Mouse (Mus musculus) monocyte, adult 59 days (primary cell): ENCODE results near the gene Traip. TPM values are rescaled to one million over a fixed set of nuclear protein-coding genes. Genes with fewer than 3 reads are reported as not detected.

Experiments
- total RNA-seq, 2 experiments: library from RNA; stranded (reverse); gene quantifications; one replicate each; pipeline ENCODE4 v1.2.4; 2023

The Traip gene
- total RNA-seq = 1 to 10 TPM in 1 of 2 experiments, under 1 TPM in 1; 0.81 to 2.0 TPM

DNA sequence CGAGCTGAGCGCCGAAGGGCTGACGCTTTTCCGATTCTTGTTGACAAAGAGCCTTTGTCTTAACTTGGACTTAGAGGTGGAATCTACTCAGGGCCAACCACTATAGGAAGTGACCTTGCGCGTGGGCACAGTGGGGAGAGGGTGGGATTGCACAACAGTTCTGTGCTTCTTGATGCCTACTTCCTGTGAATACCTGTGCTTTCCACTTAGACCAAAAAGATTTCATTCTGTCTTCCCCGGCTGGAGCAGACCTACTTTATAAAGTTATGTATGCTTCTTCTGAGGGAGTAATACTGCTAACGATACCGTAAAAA is at the start of gene Traip:
Traip (plus strand) TSS at position 215 of the 314 bp plus-strand sequence.

DNA sequence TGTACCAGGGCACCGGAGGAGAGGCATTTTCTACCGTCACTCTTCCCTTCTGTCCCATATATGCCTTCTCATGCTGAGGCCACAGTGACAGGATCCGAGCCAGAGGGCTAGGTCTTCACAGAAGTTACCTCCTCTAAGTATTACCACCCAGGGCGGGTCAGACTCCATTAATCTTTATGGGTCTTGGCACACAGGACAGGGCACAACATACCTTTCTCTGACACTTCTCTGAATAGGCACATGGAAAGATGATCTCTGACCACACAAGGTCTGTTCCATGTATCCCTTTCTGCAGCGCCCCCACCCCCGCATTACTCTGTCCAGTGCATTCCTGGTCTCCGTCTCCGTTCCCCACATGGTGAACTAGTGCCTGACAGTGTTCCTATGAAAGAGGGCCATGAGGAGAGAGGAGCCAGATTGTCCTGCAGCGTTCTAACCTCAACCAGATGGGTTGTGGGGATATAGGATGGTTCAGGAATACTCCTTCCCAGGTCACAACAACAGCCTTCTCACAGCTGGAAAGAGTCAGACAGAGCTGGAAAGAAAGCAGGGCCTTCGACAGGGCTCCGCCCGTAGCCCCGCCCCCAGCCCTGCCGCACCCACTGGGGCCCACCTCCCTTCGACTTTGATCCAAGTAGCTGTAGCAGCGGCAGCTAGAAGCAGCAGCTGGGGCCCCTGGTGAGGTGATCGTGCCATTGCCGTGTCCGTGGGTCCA is 43.5 kb upstream of the Traip start, which contains the start of gene Mst1r:
Mst1r (plus strand) TSS at position 622 of the 715 bp plus-strand sequence.

DNA sequence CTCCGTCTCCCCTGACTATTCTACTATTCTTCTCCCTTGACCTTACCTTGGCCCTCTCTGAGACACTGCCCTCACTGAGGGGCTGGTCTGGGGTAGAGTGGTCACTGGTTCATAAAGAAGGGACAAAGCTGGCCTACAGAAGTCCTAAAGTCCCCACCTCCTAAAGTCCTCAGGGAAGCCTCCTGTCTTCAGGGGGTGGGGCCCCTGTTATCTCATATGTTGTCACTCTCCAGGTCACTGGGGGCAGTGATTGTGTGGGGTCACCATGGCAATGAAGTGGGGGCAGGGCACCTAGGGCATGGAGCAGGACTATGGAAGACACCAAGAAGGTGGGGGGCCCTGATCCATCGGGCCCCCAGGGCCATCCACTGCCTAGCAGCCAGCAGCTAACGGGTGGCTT is 21.8 kb upstream of the Traip start, which contains the start of gene Actl11:
Actl11 (plus strand) TSS at position 301 of the 400 bp plus-strand sequence.

DNA sequence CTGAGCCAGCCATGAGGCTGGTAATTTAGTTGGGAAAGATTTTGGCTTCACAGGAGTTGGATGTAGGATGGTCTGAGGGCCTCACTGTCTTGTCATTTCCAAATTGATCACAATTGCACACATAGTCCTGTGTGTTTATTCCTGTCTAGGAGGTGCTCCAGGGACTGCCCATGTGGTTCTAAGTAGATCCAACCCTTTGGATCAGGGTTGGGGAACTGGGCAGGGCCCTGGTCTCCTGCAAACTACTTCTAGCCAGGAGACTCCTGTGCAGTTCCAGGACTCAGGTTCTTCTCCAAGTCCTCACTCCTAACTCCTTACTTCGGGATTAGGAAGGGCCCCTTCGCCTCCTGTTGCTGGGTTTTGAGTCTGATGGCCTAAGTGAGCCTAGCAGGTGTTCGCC is 14.6 kb upstream of the Traip start, which contains the start of gene Camkv:
Camkv (plus strand) TSS at position 301 of the 400 bp plus-strand sequence.

DNA sequence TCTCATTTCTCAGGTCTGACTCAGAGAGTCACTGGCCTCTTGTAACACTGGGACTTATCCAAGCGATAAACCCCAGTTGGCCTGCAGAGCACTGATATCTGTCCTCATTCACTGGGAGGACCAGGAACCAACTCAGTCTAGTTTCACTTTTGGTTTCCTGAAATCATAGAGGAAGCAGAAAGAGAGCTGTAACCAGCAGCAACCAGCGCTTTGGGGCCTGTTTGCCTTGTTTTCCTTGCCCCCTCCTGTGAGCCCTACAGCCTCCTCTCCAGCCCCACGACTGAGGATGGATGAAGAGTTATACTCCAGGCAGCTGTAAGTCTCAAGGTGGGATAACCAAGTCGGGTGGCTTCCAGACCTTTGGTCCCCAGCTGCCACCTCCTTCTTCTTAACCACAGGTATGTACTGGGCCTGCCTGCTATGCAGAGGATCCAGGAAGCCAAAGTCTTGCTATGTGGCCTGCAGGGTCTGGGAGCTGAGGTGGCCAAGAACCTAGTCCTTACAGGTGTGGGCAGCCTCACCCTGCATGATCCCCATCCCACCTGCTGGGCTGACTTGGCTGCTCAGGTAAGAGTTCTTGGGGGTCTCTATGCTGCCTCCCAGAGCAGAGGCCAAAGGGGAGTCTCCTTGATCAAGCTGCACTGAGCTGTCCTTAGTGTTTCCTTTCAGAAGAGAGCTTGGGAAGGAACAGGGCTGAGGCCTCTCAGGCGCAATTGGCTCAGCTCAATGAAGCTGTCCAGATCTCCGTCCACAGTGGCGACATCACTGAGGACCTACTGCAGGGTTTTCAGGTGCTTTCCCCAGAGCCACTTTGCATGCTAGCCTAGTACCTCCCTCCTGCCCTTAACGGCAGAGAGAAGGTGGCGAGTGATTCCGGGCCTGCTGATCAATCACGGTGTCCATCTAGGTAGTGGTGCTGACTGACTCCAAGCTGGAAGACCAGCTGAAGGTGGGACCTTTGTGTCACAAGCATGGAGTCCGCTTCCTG is 25.8 kb downstream of the Traip start, which contains the start of gene Uba7:
Uba7 (plus strand) TSS at position 107 of the 988 bp plus-strand sequence.

DNA sequence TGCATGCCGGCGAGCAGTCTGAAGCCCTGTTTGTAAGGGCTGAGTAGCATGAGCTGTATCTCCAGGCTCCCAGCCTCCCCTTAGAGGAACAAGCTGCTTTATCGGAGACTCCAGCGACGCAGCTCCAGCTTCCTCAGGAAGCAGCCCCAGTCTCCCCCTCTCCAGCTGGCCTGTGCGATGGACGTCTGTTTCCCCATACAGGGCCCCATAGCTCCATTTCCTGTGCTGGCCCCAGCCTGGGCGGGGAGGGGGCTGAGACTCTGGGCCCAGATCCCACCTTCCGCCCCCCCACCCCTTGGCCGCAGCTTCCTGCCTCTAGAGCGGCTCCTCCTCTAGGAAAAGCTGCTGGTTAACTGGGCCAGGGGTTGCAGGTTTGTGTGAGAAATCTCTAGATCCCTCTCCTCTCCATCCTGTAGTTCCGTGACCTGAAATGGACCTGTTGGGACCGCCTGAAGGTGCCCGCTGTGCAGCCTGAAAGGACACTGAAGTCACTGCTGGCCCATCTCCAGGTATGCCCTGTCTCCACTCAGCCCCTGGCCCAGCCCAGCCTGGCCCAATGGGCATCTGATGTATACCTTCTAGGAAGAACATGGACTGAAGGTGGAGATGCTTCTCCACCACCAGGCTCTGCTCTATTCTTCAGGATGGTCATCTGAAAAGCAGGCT is 32.9 kb downstream of the Traip start, which contains the start of gene Gm20661:
Gm20661 (plus strand) TSS at position 378 of the 666 bp plus-strand sequence.

DNA sequence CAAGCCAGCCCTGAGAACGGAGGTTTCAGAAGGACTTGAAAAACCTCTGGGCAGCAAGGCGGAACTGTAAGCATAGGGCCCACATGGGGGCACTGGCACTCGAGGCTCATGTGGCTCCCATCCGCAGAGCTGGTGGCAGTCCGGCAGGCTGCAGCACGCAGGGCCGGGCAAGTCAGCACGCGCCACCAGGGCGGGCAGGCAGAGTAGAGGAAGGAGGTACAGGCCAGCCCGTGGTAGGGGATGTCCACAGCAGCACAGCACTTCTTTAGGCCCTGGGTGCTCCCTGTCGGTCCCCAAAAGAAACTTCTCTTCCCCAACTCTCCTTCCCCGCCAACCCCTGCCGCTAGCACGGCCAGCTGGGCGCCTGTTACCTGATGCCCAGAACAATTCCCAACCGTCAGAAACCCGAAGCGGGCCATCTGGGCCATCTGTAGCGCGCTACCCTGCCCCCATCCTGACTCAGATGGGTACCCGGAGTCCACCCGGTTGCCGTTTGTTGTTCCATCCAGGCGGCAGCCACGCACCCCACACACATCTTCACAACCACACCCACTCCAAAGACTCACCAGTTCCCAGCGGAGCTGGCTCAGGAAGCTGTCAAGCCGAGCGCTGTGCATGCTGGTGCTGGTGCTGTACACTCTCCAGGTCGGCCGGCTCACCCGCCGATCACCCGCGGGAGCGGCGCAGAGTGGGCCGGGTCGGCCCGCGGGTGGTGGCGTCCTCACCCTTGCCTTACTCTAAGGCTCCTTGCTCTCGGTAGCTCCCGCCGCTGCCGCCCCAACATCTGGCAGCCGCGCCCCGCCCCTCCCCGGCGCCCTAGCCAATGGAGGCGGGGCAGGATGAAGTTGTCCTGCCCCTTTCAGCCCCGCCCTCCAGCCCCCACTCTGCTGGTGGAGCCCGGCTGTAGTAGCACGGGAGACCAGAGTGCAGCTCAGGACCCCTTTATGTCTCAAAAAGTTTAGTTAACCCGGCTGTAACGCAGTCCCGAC is 35.5 kb downstream of the Traip start, which contains the start of gene Inka1:
Inka1 (minus strand) TSS at position 749 of the 989 bp plus-strand sequence.

DNA sequence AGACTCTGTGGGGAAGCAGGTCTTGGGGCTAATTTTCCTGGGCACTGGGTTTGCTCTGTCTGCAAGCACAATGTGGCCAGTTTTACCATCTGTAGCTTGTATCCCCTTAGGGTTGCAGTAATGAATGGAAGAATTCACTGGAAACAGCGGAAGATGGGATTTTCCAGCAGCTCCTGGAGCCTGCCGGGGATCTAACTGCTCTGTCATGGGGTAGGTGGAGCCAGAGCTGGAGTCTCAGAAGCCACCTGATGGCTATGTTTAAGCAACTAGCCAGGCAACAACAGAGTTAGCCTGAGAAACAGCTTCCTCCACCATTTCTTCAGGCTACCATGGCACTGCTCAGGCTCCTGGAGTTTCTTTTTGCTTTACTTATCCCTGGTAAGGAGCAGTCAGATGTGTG is 42.3 kb downstream of the Traip start, which contains the start of gene Cdhr4:
Cdhr4 (plus strand) TSS at position 301 of the 400 bp plus-strand sequence.

DNA sequence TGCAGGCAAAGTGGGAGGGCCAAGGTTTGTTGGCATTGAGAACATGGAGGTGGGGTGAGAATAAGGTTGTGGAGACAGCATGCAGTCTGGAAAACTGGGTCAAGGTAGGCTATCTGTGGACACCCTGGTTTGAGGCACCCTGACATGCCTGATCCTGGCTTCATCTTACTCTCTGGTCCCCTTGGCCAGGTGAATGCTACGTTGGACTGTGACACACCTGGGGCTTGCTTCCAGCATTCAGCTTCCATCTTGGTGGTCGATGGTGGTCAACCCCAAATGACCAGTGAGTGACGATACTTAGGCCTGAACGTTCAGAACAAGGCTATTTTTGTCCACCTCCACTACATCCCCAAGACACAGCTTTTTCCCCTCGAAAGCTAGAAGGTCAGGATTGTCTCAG is 46.1 kb downstream of the Traip start, which contains the start of gene Gm20662:
Gm20662 (plus strand) TSS at position 301 of the 400 bp plus-strand sequence.

DNA sequence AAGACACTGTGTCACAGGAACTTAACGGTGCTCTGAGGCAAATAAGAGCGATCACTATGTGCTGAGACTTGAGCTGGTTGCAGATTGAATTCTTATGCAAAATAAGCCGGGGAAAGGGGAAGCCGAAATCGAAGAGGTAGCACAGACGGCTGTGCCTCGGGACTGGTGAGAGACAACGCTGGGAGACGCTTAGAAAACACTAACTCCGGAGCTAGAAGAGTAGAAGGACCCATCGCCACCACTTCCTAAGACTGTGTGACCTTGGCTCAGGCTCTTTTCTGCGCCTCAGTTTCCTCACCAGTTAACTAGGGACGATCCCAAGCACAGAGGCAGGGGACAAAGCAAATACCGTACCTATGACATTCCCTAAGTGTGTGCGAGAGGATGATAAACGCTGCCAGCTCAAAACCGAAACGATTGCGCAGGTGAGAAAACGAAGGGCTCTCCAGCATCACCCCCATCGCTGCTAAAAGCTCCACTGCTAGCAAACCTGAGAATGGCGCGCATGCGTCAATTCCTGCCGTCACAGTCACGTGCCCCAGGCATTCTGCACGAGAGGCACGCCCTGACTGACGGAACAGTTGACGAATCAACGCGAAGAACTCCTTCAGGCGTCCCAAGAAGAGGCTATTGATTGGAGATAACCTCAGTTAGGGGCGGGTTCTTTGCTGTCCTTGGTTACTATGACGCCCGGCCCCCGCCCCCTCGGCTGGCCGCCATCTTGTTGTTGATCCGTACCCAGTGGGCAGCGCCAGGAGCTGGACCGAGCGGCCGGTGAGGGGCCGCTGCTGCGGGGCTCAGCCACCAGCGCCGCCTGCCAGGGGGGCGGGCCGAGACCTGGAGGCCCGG is 52.2 kb downstream of the Traip start, which contains the start of gene Ip6k1:
Ip6k1 (plus strand) TSS at position 580 of the 849 bp plus-strand sequence.

Other genes with a start within 250 kb of the Traip start
- gene Sema3f, start 239.7 kb upstream of the Traip start, total RNA-seq = not detected
- 100 to 1,000 TPM; 190 to 208 TPM for gene Rbm5, start 179.1 kb upstream of the Traip start, total RNA-seq
- 100 to 1,000 TPM in 1 of 2 experiments, 10 to 100 TPM in 1; 77.0 to 109 TPM for gene Rbm6, start 76.9 kb upstream of the Traip start, total RNA-seq
- 10 to 100 TPM; 14.9 to 15.2 TPM for gene Mon1a, start 62.0 kb upstream of the Traip start, total RNA-seq
- 1 to 10 TPM; 2.7 to 6.2 TPM for gene Mst1r, start 43.3 kb upstream of the Traip start, total RNA-seq
- not detected for gene Actl11, start 21.7 kb upstream of the Traip start, total RNA-seq
- gene Camkv, start 14.5 kb upstream of the Traip start, total RNA-seq = not detected
- 100 to 1,000 TPM in 1 of 2 experiments, 10 to 100 TPM in 1; 96.0 to 107 TPM for gene Uba7, start 25.4 kb downstream of the Traip start, total RNA-seq
- not detected for gene Gm20661, start 32.9 kb downstream of the Traip start, total RNA-seq
- gene Inka1, start 35.7 kb downstream of the Traip start, total RNA-seq = 1 to 10 TPM; 2.9 TPM
- not detected for gene Cdhr4, start 42.4 kb downstream of the Traip start, total RNA-seq
- gene Gm20662, start 46.2 kb downstream of the Traip start, total RNA-seq = not detected
- 100 to 1,000 TPM in 1 of 2 experiments, 10 to 100 TPM in 1; 94.3 to 123 TPM for gene Ip6k1, start 52.4 kb downstream of the Traip start, total RNA-seq
- 10 to 100 TPM; 18.7 to 25.7 TPM for gene Gmppb, start 99.1 kb downstream of the Traip start, total RNA-seq
- 1 to 10 TPM; 4.3 to 5.0 TPM for gene Amigo3, start 103.0 kb downstream of the Traip start, total RNA-seq
- gene Mst1, start 130.3 kb downstream of the Traip start, total RNA-seq = not detected
- 10 to 100 TPM; 66.5 to 82.0 TPM for gene Rnf123, start 133.2 kb downstream of the Traip start, total RNA-seq
- 10 to 100 TPM; 60.0 to 60.3 TPM for gene Apeh, start 144.5 kb downstream of the Traip start, total RNA-seq
- gene Bsn, start 240.2 kb downstream of the Traip start, total RNA-seq = under 1 TPM; 0.21 to 0.37 TPM